Mouse (Mus musculus): ENCODE data around the gene Sox15. TPM values are rescaled to one million over a fixed set of nuclear protein-coding genes. Genes with fewer than 3 reads are reported as not detected.

Gene Sox15
- polyA plus RNA-seq, 1 experiment from 2014 or later = not detected

GRCm38 (mm10) chr11:69653399-69653798 is 1.7 kb upstream of the Sox15 start:
- WGBS = 54% methylated on average over 5 of the region's 5 CpGs
- H3K9ac ChIP-seq = 0 out of 2 replicates have a peak overlapping the region, but pooled peaks have one; percentile 7
- no peaks in the 10 kb centered on the region for H3K9me3 ChIP-seq

GRCm38 (mm10) chr11:69654760-69655159 is 354 bp upstream of the Sox15 start:
- Histone ChIP-seq H3K4me2 (replicated peaks) (0 out of 2 replicates have a peak overlapping the region, but pooled peaks have one; percentile 8), H3K36me3 (peaks cover 81% of the 10 kb centered on the region), H3K27ac (peak overlapping the region; percentile 72), H3K9me3 (no peaks in the 10 kb centered on the region), H3K9ac (peak overlapping the region; percentile 2; the same call in 1 of the 2 replicates), H3K27me3 (no peaks in the 10 kb centered on the region), H3K4me3 (no peak overlapping the region), H3K4me1 (peaks cover 29% of the 10 kb centered on the region)
- ATAC-seq (ENCODE audit: insufficient number of reproducible peaks, insufficient read depth, low FRiP score, low TSS enrichment) = no peak
- 28% methylated on average over 9 of the region's 9 CpGs for WGBS

More at GRCm38 (mm10) chr11:69653399-69653798, 1.7 kb upstream of the Sox15 start:
- H3K27ac ChIP-seq = peak overlapping the region; percentile 30; the same call in 1 of the 2 replicates
- no peak overlapping the region for H3K4me2 ChIP-seq (replicated peaks)
- peaks cover 82% of the 10 kb centered on the region for H3K36me3 ChIP-seq
- H3K27me3 ChIP-seq = no peaks in the 10 kb centered on the region
- H3K4me1 ChIP-seq = peaks cover 29% of the 10 kb centered on the region
- ATAC-seq (ENCODE audit: insufficient number of reproducible peaks, insufficient read depth, low FRiP score, low TSS enrichment) = no peak
- no peak overlapping the region for H3K4me3 ChIP-seq

- Histone ChIP-seq H3K9ac (no peak overlapping the region), H3K9me3 (no peaks in the 10 kb centered on the region), H3K4me3 (no peak overlapping the region), H3K4me1 (peaks cover 32% of the 10 kb centered on the region), H3K27me3 (no peaks in the 10 kb centered on the region), H3K4me2 (replicated peaks) (0 out of 2 replicates have a peak overlapping the region, but pooled peaks have one; percentile 8), H3K36me3 (peaks cover 70% of the 10 kb centered on the region), H3K27ac (no peak overlapping the region)
- ATAC-seq (ENCODE audit: insufficient number of reproducible peaks, insufficient read depth, low FRiP score, low TSS enrichment) = no peak
- 63% methylated on average over 5 of the region's 5 CpGs for WGBS
These were observed 946 bp downstream of the Sox15 start for GRCm38 (mm10) chr11:69656065-69656455.

GRCm38 (mm10) chr11:69656617-69657461 is 1.7 kb downstream of the Sox15 start:
- peak overlapping the region; percentile 73 for H3K27ac ChIP-seq
- H3K4me3 ChIP-seq = 0 out of 2 replicates have a peak overlapping the region, but pooled peaks have one; percentile 7
- H3K4me2 ChIP-seq (replicated peaks) = no peak overlapping the region
- H3K9ac ChIP-seq = no peak overlapping the region
- no peaks in the 10 kb centered on the region for H3K27me3 ChIP-seq
- peaks cover 63% of the 10 kb centered on the region for H3K36me3 ChIP-seq
- peaks cover 39% of the 10 kb centered on the region for H3K4me1 ChIP-seq
- no peak for ATAC-seq (ENCODE audit: insufficient number of reproducible peaks, insufficient read depth, low FRiP score, low TSS enrichment)
- 76% methylated on average over 10 of the region's 10 CpGs for WGBS
- no peaks in the 10 kb centered on the region for H3K9me3 ChIP-seq

- Histone ChIP-seq H3K9me3 (no peaks in the 10 kb centered on the region), H3K9ac (0 out of 2 replicates have a peak overlapping the region, but pooled peaks have one; percentile 0), H3K36me3 (peaks cover 57% of the 10 kb centered on the region), H3K27ac (peak overlapping the region; percentile 41; the same call in 1 of the 2 replicates), H3K4me1 (peaks cover 39% of the 10 kb centered on the region), H3K4me2 (replicated peaks) (no peak overlapping the region), H3K27me3 (no peaks in the 10 kb centered on the region), H3K4me3 (no peak overlapping the region)
- ATAC-seq (ENCODE audit: insufficient number of reproducible peaks, insufficient read depth, low FRiP score, low TSS enrichment) = no peak
- 83% methylated on average over 15 of the region's 15 CpGs for WGBS
These were observed 2.4 kb downstream of the Sox15 start for GRCm38 (mm10) chr11:69657462-69657881.

DNA sequence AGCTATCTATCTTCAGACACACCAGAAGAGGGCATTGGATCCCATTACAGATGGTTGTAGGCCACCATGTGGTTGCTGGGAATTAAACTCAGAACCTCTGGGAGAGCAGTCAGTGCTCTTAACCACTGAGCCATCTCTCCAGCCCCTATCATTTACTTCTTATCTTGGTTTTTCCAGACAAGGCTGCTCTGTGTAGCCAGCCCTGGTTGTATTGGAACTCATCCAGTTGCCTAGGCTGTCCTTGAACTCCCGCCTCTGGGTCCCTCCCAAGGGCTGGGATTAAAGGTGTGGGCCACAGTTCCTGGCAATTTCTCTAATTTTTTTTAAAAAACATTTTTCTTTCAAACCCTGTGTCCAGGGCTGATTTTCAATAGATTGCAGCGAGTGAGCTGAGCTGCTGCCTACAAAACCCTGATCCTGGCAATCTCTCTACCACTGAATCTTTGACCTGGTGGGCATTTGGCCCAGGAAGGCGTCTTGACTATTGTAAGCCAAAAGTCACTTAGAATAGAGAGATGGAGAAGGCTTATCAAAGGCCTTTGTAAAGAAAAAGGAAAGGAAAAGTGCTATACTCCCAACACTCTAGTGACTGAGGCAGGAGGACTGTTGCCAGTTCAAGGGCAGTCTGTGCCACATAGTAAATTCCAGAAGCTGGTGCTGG is 6.2 kb downstream of the Sox15 start:
- H3K27ac ChIP-seq = peak overlapping the region; percentile 96
- WGBS = 81% methylated on average over 3 of the region's 3 CpGs

GRCm38 (mm10) chr11:69662213-69662966 is 7.3 kb downstream of the Sox15 start, which contains the start of gene Mpdu1:
TSS of gene Mpdu1 (minus strand) at chr11:69662642.
- Histone ChIP-seq H3K4me2 (replicated peaks) (peak within 1 kb of the TSS; percentile 55), H3K27ac (peak within 1 kb of the TSS; percentile 96), H3K36me3 (peaks cover 60% of the 10 kb centered on the region), H3K9me3 (no peaks in the 10 kb centered on the region), H3K9ac (peak within 1 kb of the TSS; percentile 72), H3K4me1 (peaks cover 15% of the 10 kb centered on the region), H3K4me3 (peak within 1 kb of the TSS; percentile 52), H3K27me3 (no peaks in the 10 kb centered on the region)
- peak; percentile 94 for ATAC-seq (ENCODE audit: insufficient number of reproducible peaks, insufficient read depth, low FRiP score, low TSS enrichment)
- WGBS = under 1% methylated on average over 48 of the region's 48 CpGs

More for the DNA sequence above, 6.2 kb downstream of the Sox15 start:
- peak overlapping the region; percentile 52 for H3K4me3 ChIP-seq
- peaks cover 62% of the 10 kb centered on the region for H3K36me3 ChIP-seq
- H3K4me2 ChIP-seq (replicated peaks) = peak overlapping the region; percentile 55
- ATAC-seq (ENCODE audit: insufficient number of reproducible peaks, insufficient read depth, low FRiP score, low TSS enrichment) = no peak
- H3K4me1 ChIP-seq = peaks cover 23% of the 10 kb centered on the region
- no peaks in the 10 kb centered on the region for H3K27me3 ChIP-seq
- H3K9me3 ChIP-seq = no peaks in the 10 kb centered on the region
- peak overlapping the region; percentile 72; the same call in 1 of the 2 replicates for H3K9ac ChIP-seq

DNA sequence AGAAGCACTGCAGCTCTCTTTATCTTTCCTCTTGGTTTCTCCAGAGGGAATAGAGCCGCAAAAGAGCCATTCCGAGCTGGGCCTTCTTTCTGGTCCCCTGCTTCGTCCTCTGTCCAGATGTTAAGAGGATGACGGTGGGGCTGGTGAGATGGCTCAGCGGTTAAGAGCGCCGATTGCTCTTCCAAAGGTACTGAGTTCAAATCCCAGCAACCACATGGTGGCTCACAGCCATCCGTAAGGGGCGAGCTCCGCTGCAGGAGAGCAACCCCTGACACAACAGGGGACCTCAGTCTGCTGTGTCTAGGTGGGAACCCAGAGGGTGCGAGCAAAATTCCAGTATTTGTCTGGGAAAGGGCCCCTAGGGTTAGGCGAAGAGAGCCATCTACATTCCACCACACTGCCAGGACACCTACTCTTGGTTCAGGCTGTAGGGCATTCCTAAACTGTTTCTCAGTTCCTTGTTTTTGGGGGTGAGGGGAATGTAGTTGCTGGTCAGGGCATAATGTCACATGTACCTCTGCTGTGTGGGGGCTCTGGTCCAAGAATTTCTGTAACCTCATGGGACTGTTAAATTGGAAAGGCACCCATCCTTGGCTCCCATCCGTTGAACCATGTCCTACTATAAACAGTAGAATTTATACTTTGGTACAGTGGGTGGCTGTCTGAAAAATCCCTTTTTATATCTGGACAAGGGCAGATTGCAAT is 8.0 kb downstream of the Sox15 start:
- ATAC-seq (ENCODE audit: insufficient number of reproducible peaks, insufficient read depth, low FRiP score, low TSS enrichment) = 0 out of 2 replicates have a peak, but pooled peaks have one; percentile 16
- H3K9ac ChIP-seq = peak overlapping the region; percentile 72
- WGBS = 70% methylated on average over 13 of the region's 13 CpGs
- H3K4me1 ChIP-seq = peaks cover 15% of the 10 kb centered on the region
- H3K27me3 ChIP-seq = no peaks in the 10 kb centered on the region
- peak overlapping the region; percentile 96 for H3K27ac ChIP-seq
- H3K4me3 ChIP-seq = peak overlapping the region; percentile 52
- no peaks in the 10 kb centered on the region for H3K9me3 ChIP-seq
- H3K4me2 ChIP-seq (replicated peaks) = peak overlapping the region; percentile 55
- H3K36me3 ChIP-seq = peaks cover 61% of the 10 kb centered on the region

DNA sequence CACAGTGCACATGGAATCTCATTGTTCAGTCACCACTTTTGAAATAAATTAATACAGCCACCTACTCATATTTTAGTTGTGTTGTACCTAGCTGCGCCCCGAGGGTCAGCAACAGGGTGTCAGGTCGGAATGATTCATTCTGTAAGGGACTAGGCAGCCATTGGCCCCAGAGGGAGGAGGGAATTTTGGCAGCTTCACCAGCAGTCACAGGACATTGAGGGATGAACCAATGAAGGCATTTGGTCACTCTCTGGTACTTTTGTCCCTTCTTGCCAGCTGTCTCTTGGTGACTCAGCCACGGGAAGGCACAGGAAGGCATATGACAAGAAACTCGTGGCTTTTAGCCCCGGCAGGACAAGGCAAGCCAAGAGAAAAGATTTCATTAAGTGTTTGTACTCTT is 8.7 kb downstream of the Sox15 start:
- ATAC-seq (ENCODE audit: insufficient number of reproducible peaks, insufficient read depth, low FRiP score, low TSS enrichment) = no peak
- Histone ChIP-seq H3K27me3 (no peaks in the 10 kb centered on the region), H3K4me3 (no peak overlapping the region), H3K9me3 (no peaks in the 10 kb centered on the region), H3K36me3 (peaks cover 61% of the 10 kb centered on the region), H3K9ac (no peak overlapping the region), H3K27ac (peak overlapping the region; percentile 96), H3K4me2 (replicated peaks) (no peak overlapping the region), H3K4me1 (peaks cover 15% of the 10 kb centered on the region)
- 87% methylated on average over 6 of the region's 6 CpGs for WGBS

DNA sequence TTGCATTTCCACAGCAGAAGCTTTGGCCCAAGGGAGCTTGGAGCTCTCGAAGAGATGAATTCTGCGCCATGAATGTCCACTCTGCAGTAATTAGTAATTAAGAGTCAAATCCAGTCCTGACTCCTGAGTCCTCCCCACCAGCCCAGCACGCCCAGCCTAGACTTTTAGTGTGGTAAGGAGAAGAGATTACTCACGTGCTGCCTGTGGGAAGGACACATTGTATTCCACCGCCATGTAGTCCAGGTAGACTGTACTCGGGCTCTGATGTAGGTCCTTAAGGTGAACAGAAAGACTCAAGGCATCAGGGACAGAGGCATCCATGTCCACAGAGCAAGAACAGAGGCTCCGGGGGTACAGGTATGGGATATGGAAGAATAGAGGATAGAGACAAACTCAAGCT is 9.7 kb downstream of the Sox15 start:
- WGBS = 94% methylated on average over 7 of the region's 7 CpGs
- Histone ChIP-seq H3K9me3 (no peaks in the 10 kb centered on the region), H3K27me3 (no peaks in the 10 kb centered on the region), H3K4me2 (replicated peaks) (no peak overlapping the region), H3K4me1 (peaks cover 22% of the 10 kb centered on the region), H3K9ac (no peak overlapping the region), H3K27ac (0 out of 2 replicates have a peak overlapping the region, but pooled peaks have one; percentile 96), H3K4me3 (no peak overlapping the region), H3K36me3 (peaks cover 63% of the 10 kb centered on the region)
- no peak for ATAC-seq (ENCODE audit: insufficient number of reproducible peaks, insufficient read depth, low FRiP score, low TSS enrichment)
